Mouse (Mus musculus): ENCODE results near the gene Gm14226. TPM values are rescaled to one million over a fixed set of nuclear protein-coding genes. Genes with fewer than 3 reads are reported as not detected.

Gene Gm14226
- polyA plus RNA-seq, 1 experiment from 2014 or later: 0.29 TPM

GRCm38 (mm10) chr2:155074766-155075330 lies 56.8 kb downstream of the Gm14226 start:
- H3K9ac ChIP-seq: peak overlapping the region; percentile 76
- no peaks in the 10 kb centered on the region for H3K27me3 ChIP-seq
- ATAC-seq (ENCODE audit: borderline replicate concordance, extremely low read depth, low FRiP score, low TSS enrichment): 0 out of 2 replicates have a peak, but pooled peaks have one; percentile 6
- H3K4me2 ChIP-seq: peak overlapping the region; percentile 83
- no peaks in the 10 kb centered on the region for H3K9me3 ChIP-seq
- peaks cover 19% of the 10 kb centered on the region for H3K4me1 ChIP-seq
- 21% methylated on average over 12 of the region's 12 CpGs for WGBS
- peak overlapping the region; percentile 71 for H3K4me3 ChIP-seq
- H3K36me3 ChIP-seq: no peaks in the 10 kb centered on the region
- peak overlapping the region; percentile 68 for H3K27ac ChIP-seq

GRCm38 (mm10) chr2:155075649-155076048 lies 57.6 kb downstream of the Gm14226 start:
- no peak overlapping the region for H3K27ac ChIP-seq
- peaks cover 19% of the 10 kb centered on the region for H3K4me1 ChIP-seq
- no peaks in the 10 kb centered on the region for H3K36me3 ChIP-seq
- no peak overlapping the region for H3K4me2 ChIP-seq
- no peak overlapping the region for H3K4me3 ChIP-seq
- no peak overlapping the region for H3K9ac ChIP-seq
- ATAC-seq (ENCODE audit: borderline replicate concordance, extremely low read depth, low FRiP score, low TSS enrichment): no peak
- H3K27me3 ChIP-seq: no peaks in the 10 kb centered on the region
- WGBS: 71% methylated on average over 6 of the region's 6 CpGs
- H3K9me3 ChIP-seq: no peaks in the 10 kb centered on the region

Other genes starting within 250 kb of the Gm14226 start
- gene Gm14214, start 248.2 kb upstream of the Gm14226 start, polyA plus RNA-seq (2015; fragmentation: Nextera tagmentation; extraction: Ambion mirVana): not detected in 2 replicates
- gene Raly, start 227.2 kb upstream of the Gm14226 start, polyA plus RNA-seq (2015; fragmentation: Nextera tagmentation; extraction: Ambion mirVana): 42.2 and 48.0 TPM in 2 replicates
- 0.24 TPM in 1 of 2 replicates, not detected in the other for gene a, start 226.9 kb upstream of the Gm14226 start, polyA plus RNA-seq (2015; fragmentation: Nextera tagmentation; extraction: Ambion mirVana)
- gene Eif2s2, start 125.3 kb upstream of the Gm14226 start, polyA plus RNA-seq (2015; fragmentation: Nextera tagmentation; extraction: Ambion mirVana): 77.2 and 81.4 TPM in 2 replicates
- gene Ahcy, start 56.2 kb downstream of the Gm14226 start, polyA plus RNA-seq (2015; fragmentation: Nextera tagmentation; extraction: Ambion mirVana): 61.9 and 62.3 TPM in 2 replicates
- gene Itch, start 115.2 kb downstream of the Gm14226 start, polyA plus RNA-seq (2015; fragmentation: Nextera tagmentation; extraction: Ambion mirVana): 44.7 and 53.6 TPM in 2 replicates
- 360 and 372 TPM in 2 replicates for gene Dynlrb1, start 218.3 kb downstream of the Gm14226 start, polyA plus RNA-seq (2015; fragmentation: Nextera tagmentation; extraction: Ambion mirVana)